Mouse (Mus musculus) gastrocnemius, adult 18-20 months (tissue): ENCODE measurements at regions not wholly inside any gene's neighbourhood (a gene's known extent, or its start where the extent isn't known, plus 50 kb on each side); places are given as distances from the start of the nearest gene placed in this dataset.
"Not testable (repeated sequence)": the region's sequence is repeated elsewhere in the genome, so short reads cannot be mapped to it uniquely, and the experiment has no call there.

ENCODE experiments used
- DNase-seq: peaks from one replicate; pipeline ENCODE4 v3.0.0; 2021; ENCODE audit warnings: low spot score

DNA sequence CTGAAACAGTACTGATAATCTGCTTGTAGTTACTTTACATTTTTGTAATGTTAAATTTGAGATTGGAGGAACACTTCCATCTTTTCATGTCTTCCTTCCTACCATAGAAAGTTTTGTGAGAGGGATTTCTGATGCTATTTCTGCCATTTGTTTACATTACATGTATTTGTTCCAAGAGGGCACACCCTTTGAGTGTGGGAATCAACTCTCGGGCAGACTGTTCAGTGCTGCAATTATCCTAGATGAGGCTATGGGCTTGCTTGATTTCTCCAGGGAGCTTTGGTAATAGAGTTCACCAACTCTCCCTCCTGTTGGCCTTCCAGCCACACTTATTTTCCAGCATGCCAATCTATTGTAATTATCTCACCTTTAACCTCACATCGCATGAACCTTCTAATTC, 52.4 kb downstream of the Gm13691 start:
- DNase-seq, result no peak

DNA sequence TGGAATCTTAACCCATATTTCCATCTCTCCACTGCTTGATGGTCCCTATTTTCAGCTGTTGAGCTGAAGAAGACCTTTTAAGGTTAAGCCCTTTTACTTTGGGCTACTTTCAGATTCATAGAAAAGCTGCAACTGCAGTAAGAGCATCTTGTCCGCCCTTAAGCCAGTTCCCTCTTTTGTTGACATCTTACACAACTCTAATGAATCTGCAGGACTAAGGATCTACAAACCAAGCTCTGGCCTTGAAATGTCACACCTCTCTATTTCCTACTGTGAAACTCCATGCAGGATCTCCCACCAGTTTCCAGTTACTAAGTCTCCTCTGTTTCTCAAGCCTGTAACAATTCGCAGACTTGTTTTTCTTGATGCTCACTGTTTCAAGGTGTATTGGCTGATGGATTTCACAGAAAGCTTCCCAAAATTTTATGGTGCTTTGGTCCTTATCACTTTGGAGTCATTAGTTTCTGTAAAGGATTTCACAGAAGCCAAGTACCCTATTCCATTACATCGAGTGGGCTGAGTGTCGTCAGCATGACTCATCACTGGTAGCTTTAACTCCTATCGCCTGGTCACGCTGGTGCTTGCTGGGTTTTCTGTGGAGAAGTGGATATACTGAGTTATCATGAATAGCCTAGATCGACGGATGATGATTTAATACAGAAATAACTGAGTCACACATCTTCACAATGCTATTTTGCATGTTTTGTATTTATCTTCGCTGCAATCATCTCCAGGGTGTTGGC, 58.2 kb downstream of the Gm13691 start:
- no peak for DNase-seq

DNA sequence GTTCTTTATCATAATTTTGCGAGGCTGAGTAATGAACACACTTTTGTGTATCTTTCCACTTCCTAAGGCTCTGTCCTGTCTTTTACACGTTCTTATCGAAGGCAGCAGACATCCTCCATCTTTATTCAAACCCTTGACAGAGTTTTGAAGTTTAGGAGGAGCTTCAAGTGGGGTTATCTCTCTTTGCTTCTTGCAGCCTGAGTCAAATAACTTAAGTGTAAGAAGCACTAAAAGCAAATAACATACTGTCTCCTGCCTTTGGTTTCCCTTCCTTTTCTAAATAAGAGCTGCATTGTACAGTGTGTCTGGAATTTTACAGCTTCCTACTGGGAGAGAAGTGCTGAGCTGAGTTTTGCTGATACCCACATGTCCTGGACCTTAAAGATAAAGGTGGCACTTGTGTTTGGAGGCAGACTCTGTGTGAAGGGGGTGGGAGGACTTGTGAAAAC, 61.6 kb downstream of the Gm13691 start:
- no peak for DNase-seq

DNA sequence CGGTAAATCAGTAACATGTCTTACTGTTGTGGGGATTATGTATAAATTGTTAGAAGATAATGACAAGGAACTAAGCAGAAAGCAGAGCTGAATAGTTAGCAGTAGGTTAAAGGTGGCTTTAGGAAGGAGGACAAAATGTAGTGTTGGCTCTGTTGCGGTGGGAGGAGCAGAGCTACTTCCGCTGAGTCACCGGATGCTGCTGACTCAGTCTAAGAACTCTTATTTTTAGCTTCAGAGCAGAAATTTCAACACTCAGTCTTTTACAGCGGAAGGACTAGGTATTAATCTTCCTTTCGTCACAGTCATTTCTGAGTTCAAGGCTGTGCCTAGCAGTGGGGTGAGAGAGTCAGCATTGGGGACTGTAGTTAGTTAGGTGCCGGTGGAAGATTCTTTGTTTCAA, 68.9 kb downstream of the Gm13691 start:
- DNase-seq, result no peak

DNA sequence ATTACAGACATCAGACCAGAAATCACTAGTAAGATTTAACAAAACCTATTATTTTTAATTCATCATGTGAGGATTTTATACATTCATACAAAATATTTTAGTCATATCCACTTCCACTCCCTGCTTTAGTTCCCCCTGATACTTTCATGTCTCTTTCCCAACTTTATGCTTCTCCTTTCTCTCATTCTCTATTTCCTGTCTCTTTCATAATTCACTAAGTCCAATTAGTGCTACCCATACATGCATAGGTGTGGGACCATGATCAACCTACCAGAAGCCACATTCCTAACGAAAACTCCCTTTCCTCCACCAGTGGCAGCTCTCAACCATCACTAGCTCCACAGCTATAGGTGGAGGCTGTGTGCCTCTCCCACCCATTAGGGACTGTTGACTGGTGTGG, 70.9 kb downstream of the Gm13691 start:
- no peak for DNase-seq

DNA sequence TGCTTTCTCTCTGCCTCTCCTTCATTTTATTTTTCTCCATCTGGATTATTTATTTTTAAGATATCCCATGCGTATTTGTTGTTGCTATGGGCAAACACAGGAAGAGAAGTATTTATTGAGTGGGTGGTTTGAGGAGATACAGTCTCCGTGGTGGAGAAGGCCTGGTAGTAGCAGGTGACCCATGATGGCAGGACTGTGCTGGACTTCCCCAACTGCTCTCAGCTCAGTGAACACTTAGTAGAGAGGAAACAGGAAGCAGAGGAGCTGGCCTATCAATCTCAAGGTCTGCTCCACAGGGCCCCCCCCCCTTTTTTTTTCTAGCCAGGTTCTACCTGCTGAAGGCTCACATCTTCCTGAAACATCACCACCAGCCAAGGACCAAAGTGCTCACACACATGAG, 74.0 kb downstream of the Gm13691 start:
- DNase-seq, result no peak

DNA sequence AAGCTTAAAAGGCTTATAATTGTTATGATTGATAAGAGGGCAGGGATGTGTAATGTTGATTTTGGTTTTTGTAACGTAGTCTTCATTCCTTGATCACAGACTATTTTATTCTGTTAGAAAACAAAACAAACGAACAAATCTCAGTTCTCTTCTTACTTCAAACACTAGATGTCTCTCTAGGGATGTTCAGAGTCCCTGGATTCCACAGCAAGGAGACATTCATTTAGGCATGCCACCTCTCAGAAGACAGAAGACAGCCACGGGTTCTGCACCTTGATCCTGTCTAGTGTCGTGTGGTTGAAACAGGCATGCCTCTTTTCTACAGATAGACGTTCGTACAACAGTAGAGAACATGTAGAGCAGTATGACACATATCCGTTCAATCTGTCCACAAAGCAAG, 74.7 kb downstream of the Gm13691 start:
- no peak for DNase-seq

DNA sequence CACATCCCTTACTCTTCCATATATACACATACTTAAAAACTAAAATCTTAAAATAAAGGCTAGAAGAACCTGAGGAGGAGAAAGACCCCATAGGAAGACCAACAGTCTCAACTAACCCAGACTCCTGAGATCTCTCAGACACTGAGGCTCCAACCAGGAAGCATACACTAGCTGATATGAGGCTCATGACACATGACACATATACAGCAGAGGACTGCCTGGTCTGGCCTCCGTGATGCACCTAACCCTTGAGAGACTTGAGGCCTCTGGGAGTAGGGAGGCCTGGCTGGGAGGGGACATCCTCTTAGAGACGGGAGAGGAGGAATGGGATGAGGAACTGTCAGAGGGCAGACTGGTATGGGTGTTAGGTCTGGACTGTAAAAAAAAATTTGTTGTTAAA, 75.4 kb downstream of the Gm13691 start:
- no peak for DNase-seq

DNA sequence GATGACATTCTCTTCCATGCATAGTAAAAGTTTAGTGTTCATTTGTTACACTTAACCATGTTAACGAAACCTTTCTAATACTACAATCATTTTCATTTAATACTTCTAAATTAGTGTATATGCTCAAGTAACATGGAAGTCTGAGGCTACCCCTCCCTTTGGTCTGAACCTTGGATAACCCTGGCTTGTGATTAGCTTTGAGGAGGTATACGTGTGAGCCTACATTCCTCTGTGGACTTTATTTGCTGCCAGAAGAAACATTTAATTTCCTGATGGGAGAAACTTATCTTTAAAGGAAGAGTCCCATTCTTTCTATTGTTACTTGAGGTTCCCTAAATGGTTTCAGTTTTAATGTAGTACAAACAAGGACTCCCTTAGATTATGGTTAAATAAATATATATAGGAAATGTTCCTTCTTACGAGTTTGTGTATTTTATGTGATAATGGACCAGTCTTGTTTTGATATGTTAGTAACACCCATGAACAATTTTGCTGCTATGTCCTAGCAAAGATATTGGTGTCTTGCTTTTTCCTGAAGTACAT, 75.9 kb downstream of the Gm13691 start:
- no peak for DNase-seq

DNA sequence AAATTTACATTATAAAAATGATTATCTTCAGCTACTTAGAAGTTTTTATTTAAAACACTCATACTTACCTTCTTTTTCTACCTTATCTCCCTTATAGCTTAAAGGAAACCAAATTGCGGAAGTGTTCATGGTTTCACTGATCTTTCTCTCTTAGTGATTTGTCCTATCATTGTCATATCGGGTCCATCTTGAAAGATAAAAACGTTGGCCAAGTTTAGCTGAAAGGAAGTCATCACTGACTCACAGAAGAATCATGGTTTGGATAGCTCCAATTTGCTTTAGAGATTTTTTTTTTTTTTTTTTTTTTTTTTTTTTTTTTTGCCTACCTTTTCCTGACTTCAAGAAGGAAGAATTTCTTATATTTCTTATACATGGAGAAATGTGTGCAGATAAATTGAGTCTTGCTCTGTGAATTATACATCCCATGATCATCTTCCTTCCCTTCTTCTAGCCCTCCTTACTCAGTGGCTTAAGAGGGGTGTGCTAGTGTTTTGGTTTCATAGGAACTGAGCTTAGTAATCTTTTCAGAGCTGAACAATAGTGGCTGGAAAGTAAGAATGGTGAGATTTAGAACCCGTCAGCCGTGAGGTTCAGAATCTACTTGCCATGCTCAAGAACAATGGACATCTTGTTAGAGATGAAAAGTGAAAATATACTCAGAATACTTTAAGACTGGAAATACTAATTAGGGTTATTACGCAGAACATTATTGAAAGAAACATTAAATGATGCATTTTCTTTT, 76.6 kb downstream of the Gm13691 start:
- no peak for DNase-seq

DNA sequence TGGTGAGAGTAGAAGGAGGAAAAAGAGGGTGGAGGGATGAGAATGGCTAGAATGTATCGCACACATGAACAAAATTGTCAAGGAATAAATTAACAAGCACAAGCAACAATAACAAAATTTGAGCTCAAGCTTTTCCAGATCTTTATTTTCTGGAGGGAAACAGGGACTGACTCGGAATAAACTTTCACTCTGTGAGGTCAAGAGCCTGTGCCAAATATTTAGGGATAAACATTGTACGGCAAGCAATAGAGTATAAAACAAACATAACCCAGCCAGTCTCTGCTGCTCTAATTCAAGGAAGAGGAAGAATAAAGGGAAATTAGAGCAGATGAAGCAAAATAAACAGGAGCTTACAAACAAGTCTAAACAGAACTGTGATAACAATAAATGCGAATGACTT, 78.3 kb downstream of the Gm13691 start:
- DNase-seq, result no peak

DNA sequence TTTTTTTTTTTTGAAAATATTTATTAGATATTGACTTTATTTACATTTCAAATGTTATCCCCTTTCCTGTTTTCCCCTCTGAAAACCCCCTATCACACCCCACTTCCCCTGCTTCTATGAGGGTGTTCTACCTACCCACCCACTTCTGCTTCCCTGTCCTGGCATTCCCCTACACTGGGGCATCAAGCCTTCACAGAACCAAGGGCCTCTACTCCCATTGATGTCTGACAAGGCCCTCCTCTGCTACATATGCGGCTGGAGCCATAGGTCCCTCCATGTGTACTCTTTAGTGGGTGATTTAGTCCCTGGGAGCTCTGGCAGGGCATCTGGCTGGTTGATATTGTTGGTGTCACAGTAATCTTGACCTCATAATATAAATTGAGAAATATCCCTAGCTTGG, 79.1 kb downstream of the Gm13691 start:
- DNase-seq, result not testable (repeated sequence)

DNA sequence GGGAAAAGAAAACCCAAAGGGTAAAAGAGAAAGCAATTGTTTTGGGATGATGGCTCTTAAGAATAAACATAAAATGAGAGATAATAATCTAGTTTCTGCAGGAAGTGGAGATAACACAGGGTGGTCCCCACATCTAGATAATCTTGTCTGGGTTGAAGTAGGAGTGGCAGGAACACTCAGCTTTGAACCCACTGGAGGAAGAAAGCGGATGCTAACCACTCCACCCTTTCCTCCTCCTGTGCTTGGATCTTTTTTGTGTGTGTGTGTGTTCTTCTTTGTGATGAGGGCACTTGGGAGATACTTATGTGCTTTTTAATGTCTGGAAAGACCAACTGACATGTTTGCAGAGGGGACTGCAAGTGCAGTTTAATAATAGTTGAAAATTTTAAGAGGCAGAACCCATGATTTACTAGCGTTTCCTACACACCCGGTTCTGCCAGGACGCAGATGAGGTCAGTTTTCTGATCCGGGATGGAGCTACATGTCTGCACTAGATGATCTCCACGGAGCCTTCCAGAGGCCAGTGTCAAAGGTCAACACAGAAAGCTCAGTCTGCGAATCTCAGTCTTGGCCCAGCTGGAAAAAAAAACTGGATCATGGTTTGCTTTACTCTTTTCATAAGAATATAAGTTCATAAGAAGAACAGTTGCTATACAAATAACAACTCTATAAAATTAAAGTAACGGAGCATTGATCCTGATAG, 82.7 kb downstream of the Gm13691 start:
- DNase-seq, result no peak

DNA sequence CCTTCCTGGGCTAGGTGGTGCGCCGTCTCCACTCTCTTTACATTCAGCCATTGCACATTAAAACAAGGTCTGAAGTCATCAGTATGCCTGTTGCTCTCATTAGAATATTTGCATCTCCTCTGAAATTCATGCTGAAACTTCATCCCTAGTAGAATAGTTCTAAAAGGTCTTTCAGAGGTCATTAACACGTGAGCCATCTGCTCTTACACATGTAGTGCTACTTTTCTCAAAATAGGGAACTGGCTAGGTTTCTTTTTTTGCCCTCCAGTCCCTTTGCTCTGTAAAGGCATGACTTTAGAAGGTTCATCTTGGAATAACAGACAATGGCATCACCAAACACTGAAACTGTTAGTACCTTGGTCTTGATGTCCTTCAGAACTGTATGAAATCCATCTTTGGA, 85.6 kb downstream of the Gm13691 start:
- DNase-seq, result no peak

DNA sequence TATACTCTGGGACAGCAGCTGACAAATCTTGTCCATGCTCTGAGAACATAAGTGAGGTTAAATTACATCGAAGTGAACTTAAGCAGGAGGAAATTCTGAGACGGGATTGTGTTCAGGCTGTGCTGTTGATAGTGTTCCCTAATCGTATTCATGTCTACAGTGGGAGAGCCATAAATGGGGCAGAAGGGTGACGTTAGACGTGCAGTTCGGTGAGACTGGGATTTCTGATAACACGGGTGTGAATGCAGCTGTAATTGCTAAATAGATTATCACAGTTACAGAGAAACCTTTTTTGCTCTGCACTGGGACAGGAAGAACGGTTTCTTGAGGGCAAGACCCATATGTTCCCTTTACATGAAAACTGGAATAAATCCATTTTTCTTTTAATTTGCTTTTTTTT, 88.9 kb downstream of the Gm13691 start:
- DNase-seq, result no peak

DNA sequence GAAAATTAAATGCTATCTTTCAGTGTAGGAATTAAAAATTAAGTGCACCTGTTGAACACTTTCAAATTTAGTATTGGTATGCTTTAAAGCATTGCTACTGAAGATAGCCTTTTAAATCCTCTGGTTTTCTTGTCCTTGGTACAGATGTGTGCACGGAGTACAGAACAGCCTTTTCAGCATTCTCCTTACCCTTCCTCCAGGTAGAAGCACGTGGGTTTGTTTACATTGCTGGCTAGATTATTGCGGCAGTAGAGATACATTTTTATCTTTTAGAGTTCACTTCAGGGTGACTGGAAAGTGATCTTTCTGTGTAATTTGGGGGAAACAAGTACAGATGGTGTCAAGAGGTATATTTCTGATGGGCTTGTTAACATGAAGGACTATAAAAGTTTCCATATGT, 89.9 kb downstream of the Gm13691 start:
- DNase-seq, result no peak

DNA sequence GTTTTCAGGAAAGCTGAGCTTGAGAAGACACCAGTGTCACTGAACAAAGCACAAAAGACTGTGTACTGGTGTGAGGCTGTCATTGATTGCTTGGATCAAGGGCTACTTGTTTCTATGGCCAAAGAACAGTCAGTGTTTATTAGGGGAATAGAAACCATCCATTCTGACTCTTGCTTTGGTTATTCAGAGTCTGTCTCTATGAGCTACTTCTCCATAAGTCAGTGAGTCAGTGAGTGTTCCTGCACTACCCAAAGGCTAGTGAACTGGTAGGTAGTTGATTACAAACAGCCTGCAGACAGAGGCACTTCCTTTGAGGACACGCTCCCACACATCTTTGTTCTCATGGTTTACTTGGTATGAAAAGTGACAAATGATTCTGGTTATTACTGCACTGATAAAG, 104.4 kb downstream of the Gm13691 start:
- DNase-seq, result no peak

DNA sequence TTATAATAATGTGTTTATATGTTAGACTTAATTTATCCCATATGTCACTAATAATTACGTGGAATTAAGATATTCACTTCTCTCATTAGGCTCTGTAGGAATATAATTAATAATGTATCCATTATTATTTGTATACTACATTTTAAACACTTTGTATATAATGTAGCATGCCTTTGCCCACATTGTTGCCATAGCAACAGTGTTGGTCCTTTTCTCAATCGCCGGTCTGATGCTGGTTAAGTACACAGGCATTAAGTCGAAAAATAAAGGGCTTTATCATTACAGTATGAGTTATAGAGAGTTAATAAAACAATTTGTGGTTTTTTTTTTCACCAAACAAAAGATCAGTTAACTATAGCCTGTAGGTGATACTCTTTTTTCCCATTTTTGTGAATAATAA, 108.4 kb downstream of the Gm13691 start:
- DNase-seq, result no peak

DNA sequence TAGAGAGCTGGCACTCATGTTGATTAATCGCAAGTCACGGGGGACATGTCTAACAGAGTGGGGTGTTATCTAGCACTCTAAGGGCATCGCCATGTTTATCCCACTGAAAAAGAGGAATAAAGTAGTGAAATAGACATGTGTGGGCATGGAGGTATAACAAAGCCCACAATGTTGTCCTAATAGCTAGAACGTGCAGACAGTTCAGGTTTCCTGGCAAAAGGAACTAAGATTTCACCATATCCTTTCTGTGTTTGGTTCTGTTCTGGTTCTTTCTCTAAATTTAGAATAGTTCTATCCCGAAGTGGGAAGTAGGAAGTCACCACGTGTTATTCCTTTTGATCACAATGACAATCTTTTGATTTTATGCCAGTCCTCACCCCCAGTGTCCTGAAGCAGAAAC, 123.2 kb downstream of the Gm13691 start:
- no peak for DNase-seq

DNA sequence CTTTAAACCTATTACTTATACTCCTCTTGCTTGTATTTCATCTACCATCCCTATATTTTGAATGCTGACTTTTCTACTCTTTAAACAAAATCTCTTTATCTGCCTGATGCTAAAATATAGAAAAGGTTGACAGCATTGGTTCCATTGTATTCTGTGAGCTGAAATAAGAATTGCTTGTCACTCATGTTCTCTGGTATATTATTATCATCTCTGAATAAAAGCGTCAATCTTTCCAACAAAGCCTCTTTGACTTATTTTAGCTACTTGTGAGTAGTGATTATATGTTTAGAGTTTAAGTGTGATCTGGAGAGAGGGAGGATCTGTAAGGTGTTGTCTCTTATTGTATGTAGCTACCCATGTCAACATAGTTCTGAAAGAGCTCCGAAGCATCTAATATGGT, 129.5 kb downstream of the Gm13691 start:
- DNase-seq, result no peak

DNA sequence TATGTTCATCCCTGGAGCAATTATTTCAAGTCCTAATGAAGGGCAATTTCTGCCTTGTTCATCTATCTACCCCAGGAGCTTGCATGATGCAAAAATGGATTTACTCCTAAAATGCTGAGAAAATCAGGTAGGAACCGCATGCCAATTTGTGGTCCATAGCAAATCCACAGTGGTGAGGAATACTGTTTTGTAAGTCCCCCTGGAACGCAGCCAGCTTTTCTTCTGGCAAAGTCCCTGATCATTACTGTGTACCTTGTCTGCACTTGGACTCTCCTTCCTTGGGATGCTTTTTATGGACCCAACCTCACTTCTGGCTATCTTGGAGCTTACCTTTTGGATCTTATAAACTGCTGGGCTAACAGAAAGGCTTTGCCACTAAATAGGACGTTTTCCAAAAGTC, 137.2 kb downstream of the Gm13691 start:
- DNase-seq, result no peak

DNA sequence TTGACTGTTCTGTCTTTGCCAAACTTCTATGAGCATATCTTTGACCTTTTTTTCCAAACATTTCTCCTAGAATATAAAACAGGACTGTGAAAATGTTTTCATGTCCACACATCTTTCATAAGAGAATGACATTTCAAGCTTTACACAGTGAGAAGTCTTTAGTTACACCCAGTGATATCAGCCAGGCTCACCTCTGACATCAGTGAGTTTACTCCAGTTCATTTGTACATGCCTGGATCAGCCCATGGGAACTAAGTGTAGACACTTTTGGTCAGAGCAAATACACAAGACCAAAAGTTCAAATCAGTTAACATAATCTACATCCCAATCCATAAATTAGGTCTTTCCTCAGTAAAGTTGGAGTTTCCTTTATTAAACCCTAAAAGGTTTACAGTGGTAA, 171.4 kb downstream of the Gm13691 start:
- DNase-seq, result no peak
